Mouse (Mus musculus) adrenal gland (tissue): ENCODE data around the gene Fgfr1op2.

Source experiments
- intact Hi-C: fragments of 180-260 bp; cut with DNase I; formaldehyde crosslinking; loops from one replicate; pipeline ENCODE4 v1.15.1; 2025

Gene Fgfr1op2

GRCm38 (mm10) chr6:146583366-146584046, 6.5 kb downstream of the Fgfr1op2 start:
- intact Hi-C loops: no loop called here

GRCm38 (mm10) chr6:146585134-146585533, 8.1 kb downstream of the Fgfr1op2 start:
- intact Hi-C loops: no loop called here

GRCm38 (mm10) chr6:146602601-146603000, 25.6 kb downstream of the Fgfr1op2 start:
- intact Hi-C loops: no loop called here

DNA sequence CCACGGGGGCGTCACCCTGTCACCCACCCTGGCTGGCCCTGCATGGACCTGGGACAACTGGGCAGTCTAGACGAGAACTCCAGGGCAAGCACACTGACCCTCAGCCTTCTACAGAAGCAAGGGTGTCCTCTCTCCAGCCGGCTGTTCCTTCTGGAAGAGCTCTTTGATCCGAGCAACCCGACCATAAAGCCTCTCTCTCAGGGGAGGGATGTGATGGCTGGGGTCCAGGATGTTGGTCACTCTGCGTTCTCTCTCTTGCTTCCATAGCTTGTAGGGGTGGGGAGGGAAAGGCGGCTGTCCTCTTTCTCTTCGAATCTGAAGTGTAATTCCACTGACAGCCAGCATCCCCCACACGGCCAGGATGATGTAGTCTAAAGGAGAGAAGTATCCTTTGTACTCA, 26.6 kb downstream of the Fgfr1op2 start:
- intact Hi-C loops: no loop called here

- intact Hi-C loops: no loop called here
Measured at GRCm38 (mm10) chr6:146611385-146611784, 34.4 kb downstream of the Fgfr1op2 start.

- intact Hi-C loops: no loop called here
Measured at GRCm38 (mm10) chr6:146611897-146612296, 34.9 kb downstream of the Fgfr1op2 start.

DNA sequence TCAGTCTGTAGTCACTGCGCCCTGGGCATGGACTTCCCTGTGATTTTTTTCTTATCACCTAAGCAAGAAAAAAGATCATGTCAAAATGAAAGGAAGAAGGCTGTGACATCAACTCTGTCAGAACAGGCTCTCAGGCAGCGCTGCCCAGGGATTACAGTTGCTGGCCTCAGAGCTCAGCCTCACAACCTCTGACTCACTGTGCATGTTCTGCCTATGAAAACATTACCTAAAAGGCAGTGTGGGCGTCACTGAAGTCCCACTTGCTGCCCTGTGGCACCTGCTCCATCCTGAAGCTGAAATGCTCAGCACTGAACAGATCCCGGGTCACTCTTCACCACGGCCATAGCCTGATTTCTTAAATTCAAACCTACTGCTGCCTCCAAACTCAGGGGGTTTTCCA, 35.7 kb downstream of the Fgfr1op2 start:
- intact Hi-C loops: no loop called here

DNA sequence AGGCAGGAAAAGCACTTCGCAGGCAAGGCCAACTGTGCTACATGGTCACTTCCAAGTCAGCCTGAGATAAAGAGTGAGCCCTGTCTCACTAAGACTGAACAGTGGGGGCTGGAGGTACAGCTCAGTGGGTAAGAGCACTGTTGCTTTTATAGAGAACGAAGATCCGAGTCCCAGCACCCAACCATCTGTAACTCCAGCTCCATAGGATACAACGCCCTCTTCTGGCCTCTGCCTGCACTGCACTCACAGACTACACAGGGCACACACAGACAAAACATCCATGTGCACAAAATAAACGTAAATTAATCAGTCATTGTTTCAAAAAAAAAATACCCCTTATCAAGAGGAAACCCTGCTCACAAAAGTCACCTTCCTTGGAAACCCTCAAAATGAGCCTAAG, 36.9 kb downstream of the Fgfr1op2 start:
- intact Hi-C loops: no loop called here

- intact Hi-C loops: no loop called here
Measured at GRCm38 (mm10) chr6:146614541-146614940, 37.5 kb downstream of the Fgfr1op2 start.

DNA sequence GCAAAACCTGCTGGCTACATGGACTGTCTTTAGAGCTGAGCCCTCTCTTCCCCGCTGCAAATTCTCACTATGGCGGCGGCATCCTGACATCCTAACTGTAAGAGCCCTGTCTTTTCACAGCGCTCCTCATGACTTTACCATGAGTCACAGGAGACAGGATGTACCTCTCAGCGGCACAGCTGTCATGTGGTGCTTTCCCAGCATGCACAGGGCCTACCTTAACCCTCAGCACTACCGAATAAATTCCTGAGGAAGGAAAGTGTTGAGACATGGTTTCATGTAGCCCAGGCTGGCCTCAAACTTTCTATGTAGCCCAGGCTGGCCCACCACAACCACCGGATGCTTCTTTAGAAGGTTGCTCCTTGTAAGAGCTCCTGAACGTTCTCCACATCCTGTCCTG, 38.9 kb downstream of the Fgfr1op2 start:
- intact Hi-C loops: no loop called here

GRCm38 (mm10) chr6:146616670-146617069, 39.7 kb downstream of the Fgfr1op2 start:
- intact Hi-C loops: no loop called here

GRCm38 (mm10) chr6:146628123-146628522, 51.1 kb downstream of the Fgfr1op2 start:
- intact Hi-C loops: no loop called here

DNA sequence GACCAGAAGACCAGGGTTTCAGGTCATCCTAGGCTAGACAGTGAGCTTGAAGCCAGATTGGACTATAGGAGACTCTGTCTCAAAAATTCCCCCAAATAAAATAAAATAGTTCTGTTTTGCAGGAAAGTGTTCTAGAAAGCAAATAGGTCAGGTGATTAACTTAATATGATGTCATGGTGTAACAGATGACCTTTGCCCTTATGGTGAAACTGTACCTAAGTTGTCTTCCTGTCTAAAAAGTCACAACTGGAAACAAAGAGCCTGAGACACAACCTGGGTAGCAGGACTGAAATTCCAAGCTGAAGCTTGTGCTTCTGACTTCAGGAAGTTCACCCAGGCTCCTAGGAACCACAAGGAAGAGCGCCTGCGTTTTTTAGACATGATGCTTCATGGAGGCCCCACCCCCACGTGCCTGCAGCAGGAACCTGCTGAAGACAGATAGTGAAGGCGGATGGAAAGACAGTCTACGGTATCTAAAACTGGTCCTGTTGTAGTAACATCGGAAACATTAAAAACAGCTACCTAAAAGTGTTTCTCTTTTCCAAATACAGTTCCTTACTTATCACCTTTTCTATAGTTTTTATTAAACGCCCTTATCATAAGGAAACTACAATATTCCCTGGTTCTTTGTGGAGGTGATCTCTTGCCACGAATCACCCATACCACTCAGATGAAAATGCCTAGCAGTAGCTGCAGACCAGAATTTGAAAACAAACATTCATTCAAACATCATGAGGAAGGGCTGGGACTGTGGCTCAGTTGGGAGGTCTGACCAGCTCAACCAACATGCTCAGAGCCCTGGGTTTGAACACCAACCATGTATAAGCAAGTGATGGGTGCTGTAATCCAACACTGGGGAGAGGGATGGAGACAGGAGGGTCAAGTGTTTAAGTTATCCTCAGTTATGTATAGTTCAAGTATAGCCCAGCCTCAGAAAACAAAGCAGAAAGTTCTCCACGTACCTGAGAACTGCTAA, 53.1 kb downstream of the Fgfr1op2 start:
- intact Hi-C loops: loop anchor here (5.0 kb wide), 1 partner anchor 53 kb away; the partner anchor contains the start of genes Fgfr1op2 and Ints13

GRCm38 (mm10) chr6:146630961-146631360, 54.0 kb downstream of the Fgfr1op2 start:
- intact Hi-C loops: loop anchor here (5.0 kb wide), 1 partner anchor 54 kb away; the partner anchor contains the start of genes Fgfr1op2 and Ints13

DNA sequence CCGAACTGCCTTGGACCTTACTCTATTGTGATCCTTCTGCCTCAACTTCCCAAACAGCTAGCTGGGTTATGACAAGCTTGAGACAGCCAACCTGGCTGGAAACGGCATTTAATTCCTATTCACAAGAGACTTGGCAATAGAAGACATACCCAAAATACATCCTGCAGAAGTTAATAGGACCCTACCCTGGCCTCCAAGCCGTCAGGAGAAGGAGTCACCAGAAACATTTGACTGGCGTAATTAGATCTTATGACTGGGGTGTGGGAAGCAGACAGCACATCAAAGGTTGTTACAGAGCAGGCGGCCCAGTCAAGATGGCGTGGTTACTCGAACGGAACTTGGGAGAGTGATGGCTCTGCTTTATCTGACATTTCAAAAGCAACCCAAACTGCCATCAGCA, 54.8 kb downstream of the Fgfr1op2 start:
- intact Hi-C loops: loop anchor here (5.0 kb wide), 1 partner anchor 55 kb away; the partner anchor contains the start of genes Fgfr1op2 and Ints13

DNA sequence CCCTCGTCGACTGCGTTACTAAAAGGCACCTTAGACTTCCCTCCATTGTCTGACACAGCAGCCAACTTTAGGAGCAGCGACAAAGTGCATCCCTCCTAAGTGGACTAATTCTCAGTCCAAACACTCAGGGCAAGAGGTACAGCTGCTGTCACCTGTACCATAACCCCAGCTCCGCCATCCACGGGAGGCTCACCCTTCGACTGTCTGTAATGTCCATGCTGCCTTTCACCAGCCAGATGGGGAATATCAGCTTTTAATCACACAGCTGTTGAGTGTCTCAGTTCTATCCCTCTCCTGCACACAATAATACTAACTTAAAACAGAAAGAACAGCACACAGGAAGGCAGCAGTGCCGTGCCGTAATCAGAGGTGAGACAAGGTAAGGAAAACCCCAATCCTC, 55.4 kb downstream of the Fgfr1op2 start:
- intact Hi-C loops: loop anchor here (5.0 kb wide), 1 partner anchor 55 kb away; the partner anchor contains the start of genes Fgfr1op2 and Ints13

DNA sequence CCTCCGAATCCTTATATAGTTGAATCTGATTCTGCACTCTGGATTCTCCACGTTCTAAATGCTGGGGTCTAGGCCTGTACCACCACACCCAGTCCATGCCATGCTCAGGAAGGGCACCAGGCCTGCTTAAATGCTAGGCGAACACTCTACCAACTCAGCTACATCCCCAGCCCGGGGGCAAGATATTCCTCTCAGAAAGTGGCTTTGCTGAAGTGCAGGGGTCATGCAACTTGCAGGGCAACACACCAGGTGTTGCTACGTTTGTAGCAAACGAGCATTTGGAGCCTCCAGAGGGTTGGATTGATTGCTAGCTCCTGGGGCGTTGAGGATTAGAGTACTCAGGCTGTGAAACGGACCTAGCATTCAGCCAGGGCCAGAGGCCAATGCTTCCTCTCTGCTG, 56.1 kb downstream of the Fgfr1op2 start:
- intact Hi-C loops: loop anchor here (5.0 kb wide), 1 partner anchor 56 kb away; the partner anchor contains the start of genes Fgfr1op2 and Ints13

DNA sequence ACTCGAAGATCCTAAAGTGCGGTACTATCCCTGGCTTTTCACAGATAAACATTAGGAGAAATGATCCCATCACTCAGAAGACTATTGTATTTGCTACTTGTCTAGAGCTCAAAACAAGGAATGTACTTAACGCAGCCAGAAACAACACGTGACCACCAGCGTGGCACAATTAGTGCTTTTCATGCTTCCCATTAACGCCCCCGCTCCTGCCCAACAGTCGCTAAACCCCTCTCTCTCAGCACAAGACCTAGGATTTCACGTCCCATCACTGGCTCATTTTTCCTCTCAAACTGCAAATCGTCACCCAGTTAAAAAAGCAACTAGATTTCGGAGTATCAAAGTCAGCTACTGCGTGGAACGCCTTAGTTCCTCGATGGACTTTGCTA, 56.6 kb downstream of the Fgfr1op2 start:
- intact Hi-C loops: loop anchor here (5.0 kb wide), 1 partner anchor 56 kb away; the partner anchor contains the start of genes Fgfr1op2 and Ints13

DNA sequence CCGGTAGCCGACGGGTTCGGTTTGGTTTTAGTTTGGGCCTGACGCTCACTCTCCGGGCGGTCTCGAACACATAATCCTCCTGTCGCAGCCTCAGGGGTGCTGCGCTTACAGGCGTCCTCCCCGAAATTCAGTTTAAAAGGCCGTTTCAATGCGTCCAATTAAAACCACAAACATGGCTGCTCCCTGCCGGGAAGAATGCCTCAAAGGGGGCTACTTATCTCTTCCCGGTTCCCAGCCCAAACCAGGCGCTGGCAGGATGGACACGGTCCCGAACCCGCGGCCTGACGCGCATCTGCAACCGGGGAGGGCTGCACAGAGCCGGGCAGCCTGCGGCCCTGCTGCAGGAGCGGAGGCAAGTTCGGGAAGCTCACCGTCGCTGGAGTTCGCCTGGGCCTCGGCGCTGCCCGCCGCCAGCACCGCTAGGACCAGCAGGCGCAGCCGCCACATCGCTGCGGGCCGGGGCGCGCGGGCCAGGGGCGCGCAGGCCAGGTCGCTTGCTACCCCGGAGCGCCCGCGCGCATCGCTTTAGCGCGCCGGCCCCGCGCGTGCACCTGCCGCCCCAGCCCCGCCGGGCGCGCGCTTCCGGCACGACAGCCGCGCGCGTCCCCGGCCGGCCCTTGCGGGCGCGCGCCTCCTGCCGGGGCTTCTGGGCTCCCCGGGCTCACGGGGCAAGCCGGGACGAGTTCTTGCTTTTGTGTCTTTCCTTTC, 57.2 kb downstream of the Fgfr1op2 start:
- intact Hi-C loops: loop anchor here (5.0 kb wide), 1 partner anchor 57 kb away; the partner anchor contains the start of genes Fgfr1op2 and Ints13

DNA sequence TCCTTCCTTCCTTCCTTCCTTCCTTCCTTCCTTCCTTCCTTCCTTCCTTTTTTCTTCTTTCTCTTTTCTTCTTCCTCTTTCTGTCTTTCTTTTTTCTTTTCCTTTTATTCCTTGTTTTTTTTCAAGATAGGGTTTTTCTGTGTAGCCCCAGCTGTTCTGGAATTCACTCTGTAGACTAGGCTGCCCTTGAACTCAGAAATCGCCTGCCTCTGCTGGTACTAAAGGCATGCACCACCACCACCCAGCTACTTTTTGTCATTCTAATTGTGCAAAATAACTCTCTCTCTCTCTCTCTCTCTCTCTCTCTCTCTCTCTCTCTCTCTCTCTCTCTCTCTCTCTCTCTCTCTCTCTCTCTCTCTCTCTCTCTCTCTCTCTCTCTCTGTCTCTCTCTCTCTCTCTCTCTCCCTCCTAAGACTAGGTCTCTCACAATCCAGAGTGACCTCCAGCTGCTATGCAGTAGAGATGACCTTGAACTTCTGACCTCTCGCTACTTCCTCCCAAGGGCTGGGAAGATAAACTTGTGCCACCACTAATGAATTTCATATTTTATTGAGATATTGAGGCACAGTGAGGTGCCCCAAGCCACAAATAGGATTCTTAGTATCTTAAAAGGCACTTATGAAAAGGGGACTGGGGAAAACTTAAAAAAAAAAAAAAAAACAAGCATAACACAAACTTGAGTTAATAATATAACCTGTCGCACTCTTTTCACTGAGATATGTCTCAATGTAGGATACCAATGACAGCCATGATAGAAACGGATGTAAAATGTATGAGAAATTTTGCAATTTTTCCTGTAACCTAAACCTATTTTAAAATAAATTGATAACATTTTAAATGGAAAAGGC, 58.0 kb downstream of the Fgfr1op2 start:
- intact Hi-C loops: loop anchor here (5.0 kb wide), 1 partner anchor 58 kb away; the partner anchor contains the start of genes Fgfr1op2 and Ints13
